Mouse (Mus musculus) CD4-positive helper T cell, adult 2 months (primary cell): ENCODE results near the gene Trpd52l3.
"Not testable (repeated sequence)": the region's sequence is repeated elsewhere in the genome, so short reads cannot be mapped to it uniquely, and the experiment has no call there.

Source experiments
- DNase-seq: peaks from one replicate; pipeline ENCODE4 v3.0.0-alpha.2; 2012; ENCODE audit warnings: low read depth, missing footprints, low spot score

Gene Trpd52l3

DNA sequence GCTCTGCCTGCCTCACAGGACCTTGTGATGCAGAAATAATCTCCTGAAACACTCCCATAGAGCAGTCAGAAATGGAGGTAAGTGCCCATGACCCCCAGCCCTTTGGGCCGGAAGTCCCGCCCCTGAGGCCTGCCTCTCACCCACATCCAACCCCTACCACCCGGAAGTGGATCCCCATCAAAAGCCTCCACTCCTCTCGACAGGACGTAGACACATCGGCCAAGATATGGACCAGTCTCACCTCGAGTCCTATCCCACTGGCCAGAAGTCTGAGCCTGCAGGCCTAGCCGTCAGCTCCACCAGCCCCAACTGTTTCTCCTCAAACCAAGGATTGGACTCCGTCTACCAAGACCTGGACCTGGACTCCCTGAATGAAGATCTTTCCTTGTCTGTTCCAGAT, at the start of gene Trpd52l3:
Gene Trpd52l3 (plus strand): TSS at position 170 of the 400 bp plus-strand sequence.
- no peak for DNase-seq

DNA sequence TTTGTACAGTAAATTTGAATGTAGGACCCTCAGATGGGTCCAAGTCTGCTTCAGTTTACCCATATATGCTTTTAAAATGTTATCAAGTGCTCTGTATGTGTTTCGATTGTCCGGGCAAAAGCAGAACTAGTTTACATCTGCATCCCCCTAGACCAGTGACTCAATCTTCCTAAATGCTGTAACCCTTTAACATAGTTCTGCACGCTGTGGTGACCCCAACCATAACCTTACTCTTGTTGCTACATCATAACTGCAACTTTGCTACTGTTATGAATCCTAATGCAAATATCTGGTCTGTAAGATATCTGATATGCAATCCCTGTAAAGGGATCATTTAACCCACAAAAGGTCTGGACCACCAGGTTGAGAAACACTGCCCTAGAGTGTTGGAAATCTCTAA, 49.8 kb upstream of the Trpd52l3 start:
- DNase-seq = no peak

DNA sequence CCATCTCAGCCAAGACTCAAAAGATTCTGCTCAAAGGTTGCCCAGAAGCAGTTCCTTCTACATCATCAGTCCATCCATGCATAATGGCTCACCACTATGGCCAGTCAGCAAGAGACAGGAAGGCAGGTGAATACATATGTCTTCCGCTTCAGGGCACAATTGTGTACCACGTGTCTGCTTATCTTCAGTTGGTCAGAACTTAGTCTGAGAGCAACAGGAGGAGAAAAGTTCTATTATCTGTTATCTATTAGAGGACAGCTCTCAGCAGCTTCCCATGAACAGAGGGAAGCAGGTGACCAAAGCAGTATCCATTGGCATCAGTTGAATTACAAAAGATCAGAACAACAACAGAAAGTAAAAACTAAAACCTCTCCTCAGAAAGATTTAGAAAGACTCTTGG, 48.1 kb upstream of the Trpd52l3 start:
- DNase-seq = no peak

DNA sequence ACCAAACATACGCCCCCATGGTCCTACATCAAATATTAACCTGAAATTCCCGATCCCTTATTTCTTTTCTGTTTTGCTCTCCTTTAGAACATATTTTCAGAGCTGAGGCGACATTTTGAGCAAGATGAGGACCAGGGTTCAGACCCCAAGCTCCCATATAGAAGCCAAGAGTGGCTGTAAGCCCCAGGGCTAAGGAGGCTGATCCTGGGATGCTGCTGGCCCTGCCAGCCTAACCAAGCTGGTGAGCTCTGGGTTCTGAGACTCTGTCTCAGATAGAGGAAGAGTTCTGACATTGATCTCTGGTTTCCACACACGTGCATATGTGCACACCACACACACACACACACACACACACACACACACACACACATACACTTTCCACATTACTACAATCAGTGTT, 42.7 kb upstream of the Trpd52l3 start:
- no peak for DNase-seq

DNA sequence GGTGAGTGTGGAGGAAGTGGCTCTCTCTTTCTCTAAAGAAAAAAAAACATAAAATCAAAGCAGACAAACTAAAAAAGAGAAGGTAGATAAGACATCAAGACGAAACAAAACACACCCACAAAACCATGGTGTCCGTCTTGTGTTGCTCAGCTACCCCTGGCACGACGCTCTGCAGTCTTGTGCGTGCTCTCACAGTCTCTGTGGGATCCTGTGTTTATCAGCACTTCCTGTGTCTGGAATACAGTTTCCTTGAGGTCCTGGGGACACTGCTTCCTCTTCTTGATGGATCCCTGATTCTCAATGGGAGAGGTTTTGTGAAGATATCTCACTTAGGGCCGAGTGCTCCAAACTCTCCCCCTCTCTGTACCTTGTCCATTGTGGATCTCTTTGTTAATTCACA, 41.7 kb upstream of the Trpd52l3 start:
- no peak for DNase-seq

- DNase-seq = no peak
Observed at GRCm38 (mm10) chr19:29963598-29964092, 39.9 kb upstream of the Trpd52l3 start.

- no peak for DNase-seq
Observed at GRCm38 (mm10) chr19:29967960-29968359, 35.6 kb upstream of the Trpd52l3 start.

- DNase-seq = no peak
Observed at GRCm38 (mm10) chr19:29973396-29973795, 30.2 kb upstream of the Trpd52l3 start.

DNA sequence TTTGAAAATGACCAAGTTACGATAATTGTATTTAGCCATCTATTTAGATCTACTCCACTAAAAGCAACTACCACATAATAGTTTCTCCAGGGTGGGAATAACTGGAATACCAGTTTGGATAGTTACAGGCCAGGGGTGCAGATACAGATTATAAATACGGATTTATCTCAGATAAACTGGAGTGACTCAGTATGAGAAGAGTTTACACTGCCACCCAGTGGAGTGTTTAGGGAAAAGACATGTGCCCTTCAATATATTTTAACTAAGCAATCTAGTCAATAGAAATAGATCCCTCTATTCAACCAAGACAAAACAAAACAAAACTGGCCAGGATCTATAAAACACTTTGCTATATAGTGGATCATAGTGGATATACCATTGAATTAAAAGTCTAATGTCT, 24.7 kb upstream of the Trpd52l3 start:
- no peak for DNase-seq

DNA sequence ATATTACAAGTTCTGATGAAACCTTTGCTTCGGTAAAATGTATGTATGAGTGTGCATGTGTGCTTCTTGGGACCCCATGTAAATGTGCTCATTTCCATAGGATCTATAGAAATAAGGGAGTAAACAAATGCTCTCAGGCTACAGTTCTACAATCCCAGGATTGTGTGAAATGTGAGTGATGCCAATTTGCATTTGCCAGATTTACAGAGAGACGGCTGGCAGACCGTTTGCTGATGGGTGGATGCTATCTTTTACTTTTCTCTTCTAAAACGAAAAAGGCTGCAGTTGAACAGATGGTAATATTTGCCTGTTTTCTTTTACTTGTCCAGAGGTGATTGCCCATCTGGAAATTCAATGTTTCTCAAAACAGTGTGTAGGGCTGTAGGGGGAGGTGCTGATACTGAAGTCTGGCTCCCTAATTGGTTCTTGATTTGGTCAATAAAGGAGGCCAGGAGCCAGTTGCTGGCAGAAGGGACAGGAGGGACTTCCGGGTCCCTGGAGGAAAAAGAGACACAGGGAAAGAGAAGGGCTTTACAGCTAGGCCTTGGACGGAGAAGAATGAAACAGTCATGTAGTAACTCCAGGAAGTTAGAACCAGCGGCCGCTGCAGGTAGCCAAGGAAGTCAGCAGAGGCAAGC, 24.0 kb upstream of the Trpd52l3 start:
- DNase-seq = no peak

DNA sequence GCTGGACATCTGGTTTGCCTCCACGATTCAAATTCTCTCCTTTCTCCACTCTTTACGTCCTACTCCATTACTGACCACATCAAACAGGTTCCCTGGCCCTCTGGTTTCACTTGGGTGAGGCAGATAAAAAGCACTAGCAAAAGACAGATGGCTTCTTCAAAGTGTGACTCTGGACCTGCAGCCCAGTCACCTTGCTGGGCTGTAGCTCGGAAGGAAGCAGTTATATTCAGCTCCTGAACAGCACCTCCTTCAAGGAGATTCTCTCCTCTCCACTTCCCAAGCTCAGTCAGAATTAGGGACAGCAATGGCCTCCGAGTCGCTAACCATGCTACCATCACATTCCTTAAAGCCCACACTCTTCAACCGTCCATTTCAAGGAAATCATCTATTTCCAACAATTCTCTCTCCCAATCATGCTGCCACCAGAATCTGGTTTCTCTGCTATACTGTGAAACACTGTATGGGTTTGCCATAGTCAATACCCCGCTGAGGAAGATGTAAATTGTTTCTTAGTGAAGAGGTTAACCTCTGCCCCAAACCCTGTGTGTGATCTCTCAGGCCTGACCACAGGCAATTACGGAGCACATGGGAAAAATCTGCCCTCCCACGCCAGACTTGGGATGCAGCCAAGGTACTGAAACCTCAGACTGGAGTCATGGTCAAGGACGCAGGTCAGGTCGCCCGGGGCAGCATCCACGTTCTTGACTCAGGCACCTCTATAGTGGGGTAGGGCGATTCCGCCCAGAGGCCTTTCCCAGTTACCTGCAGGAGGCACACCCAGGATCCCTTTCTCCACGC, 19.2 kb upstream of the Trpd52l3 start:
- no peak for DNase-seq

- no peak for DNase-seq
Observed at GRCm38 (mm10) chr19:29986464-29987091, 17.0 kb upstream of the Trpd52l3 start.

- no peak for DNase-seq
Observed at GRCm38 (mm10) chr19:30000406-30001365, 2.9 kb upstream of the Trpd52l3 start.

- no peak for DNase-seq
Observed at GRCm38 (mm10) chr19:30001550-30001949, 2.0 kb upstream of the Trpd52l3 start.

DNA sequence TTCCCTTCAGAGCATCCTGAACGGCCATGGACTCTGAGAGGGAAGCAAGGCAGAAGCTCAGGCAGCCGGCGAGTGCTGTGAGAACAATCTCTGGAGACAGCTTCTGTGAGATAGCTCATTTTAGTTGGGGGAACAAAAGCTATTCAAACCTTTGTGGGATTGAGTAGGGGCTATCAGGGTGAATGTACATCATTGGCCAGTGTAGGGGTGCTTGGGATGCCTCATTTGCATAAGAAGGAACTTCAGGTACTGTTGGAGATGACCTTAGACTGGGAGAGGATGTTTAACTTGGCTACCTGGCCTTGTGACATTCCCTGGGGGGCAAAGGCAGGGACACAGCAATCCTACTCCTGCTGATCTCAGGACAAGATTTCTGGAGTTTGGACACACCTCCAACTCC, 2.8 kb downstream of the Trpd52l3 start:
- DNase-seq = no peak

DNA sequence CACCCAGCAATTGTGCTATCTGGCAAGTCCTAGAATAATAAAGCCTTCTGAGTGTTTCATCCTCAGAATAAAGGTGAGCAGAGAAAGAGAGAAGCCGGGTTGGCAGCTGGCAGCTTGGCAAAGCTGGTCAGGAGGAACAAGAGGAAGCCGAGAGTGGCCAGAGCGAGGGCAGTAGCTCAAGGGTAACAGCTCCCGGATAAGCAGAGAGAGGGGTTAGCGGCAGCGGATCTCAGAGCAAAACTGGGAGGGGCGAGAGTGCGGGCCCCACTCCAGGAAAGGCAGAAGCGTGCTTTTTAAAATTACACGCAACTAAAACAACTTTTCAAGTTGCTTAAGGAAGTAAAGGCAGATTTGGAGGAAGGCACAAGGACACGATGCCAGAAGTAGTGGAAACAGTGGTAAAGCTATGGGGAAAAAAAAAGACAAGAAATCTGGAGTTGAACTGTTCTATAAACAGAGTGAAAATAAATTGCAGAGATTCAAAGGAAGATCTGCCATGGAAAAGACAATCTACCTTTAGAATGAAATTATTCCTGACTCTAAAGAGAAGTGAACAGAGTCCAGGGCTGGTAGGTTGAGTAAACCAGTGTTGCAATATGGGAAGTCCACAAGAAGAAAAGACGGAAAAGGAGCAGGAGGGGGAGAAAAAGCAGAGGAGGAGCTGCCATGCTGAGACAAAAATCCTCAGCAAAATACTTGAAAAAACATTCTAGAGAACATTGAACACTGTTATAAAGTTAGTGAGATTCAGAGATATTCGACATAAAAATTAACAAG, 7.1 kb downstream of the Trpd52l3 start:
- DNase-seq = no peak

DNA sequence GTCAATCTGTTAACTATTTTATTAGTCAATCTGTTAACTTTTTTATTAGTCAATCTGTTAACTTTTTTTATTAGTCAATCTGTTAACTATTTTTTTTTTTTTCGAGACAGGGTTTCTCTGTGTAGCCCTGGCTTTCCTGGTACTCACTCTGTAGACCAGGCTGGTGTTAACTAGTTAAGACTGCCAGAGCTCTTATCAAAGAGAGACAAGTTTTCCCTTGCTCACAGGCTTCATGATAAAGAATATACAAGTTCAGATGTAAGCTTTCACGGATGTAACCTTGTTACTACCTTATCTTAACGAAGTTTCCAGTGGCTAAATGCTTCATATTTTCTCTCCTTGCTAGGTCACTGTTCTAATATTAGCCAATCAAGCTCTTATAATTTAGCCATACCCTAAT, 10.7 kb downstream of the Trpd52l3 start:
- DNase-seq = no peak

DNA sequence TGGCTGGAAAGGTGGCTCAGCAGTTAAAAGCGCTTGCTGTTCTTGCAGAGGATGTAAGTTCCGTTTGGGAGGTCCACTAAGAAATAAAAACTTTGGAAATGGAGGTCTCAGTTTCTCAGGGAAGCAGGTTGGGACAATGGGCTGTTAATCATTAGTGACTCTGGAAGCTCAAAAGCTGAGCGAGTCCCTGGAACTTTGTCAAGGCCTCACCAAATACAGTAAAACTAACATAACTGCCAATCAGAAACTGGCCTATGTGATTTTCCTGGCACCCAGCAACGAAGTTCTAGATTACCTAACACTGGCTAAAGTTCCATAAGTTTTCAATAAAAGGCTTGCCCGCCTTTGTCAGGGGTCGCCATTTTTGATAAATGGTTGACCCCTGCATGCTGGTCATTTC, 12.6 kb downstream of the Trpd52l3 start:
- DNase-seq = no peak

DNA sequence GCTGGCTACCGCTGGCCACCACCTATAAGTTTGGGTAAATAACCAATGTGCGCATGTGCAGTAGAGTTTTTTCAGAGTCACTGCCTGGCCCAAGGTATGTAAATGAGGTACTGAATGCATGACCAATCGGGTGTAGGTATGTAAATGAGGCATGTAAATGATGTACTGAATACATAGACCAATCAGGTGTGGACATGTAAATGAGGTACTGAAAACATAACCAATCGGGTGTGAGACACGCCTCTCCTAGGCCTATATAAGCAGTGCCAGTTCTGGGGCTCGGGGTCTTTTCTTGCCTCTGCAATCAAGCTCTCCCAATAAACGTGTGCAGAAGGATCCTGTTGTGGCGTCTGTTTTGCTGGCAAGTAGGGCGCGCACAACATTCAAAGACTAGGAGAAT, 19.8 kb downstream of the Trpd52l3 start:
- not testable (repeated sequence) for DNase-seq

GRCm38 (mm10) chr19:30029002-30029710, 25.6 kb downstream of the Trpd52l3 start:
- no peak for DNase-seq
